Mouse (Mus musculus): ENCODE measurements around the gene Gm21988.

Gm21988 gene

DNA sequence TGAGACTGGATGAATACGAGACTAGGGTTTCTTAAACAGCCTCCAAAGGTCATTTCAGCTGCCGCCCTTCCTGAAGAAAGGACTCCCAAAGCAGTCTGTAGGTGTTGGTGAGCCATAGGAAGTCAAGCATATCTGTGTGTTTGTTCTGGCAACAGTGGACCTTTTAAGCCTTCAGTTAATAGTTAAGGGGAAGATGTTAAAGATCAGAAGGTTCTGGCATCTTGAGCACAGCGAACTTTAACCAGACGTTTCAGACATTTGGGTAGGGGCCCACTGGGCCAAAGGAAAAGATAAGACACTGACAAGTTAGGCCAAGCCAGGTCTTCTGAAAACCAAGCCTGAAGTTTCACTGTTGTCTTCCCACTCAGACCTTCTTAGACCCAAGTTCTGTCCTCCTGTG, 21.6 kb downstream of the Gm21988 start:
- no peak for DNase-seq (ENCODE audit: low spot score in 2 of 2)

DNA sequence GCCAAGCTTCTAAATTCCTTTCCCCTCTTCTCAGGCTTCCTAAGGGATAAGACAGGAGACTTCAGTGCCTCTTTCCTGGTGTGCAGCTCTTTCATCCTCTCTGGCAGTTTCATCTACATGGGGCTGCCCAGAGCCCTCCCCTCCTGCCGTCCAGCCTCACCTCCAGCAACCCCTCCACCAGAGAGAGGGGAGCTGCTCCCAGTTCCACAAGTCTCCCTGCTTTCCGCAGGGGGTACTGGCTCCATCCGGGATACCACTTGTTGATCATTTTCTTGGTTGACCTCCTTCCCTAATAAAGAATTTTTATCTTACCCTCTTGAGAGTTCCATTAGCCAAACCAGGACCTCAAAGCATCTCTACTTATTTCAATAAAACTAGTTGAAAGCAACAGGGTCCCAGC, 23.5 kb downstream of the Gm21988 start:
- DNase-seq (ENCODE audit: low spot score in 2 of 2), result no peak

- DNase-seq (ENCODE audit: low spot score in 2 of 2), result no peak
Observed at GRCm38 (mm10) chr11:70215301-70215700, 24.3 kb downstream of the Gm21988 start.

GRCm38 (mm10) chr11:70214856-70215209, 24.8 kb downstream of the Gm21988 start:
- no peak for DNase-seq (ENCODE audit: low spot score in 2 of 2)

DNA sequence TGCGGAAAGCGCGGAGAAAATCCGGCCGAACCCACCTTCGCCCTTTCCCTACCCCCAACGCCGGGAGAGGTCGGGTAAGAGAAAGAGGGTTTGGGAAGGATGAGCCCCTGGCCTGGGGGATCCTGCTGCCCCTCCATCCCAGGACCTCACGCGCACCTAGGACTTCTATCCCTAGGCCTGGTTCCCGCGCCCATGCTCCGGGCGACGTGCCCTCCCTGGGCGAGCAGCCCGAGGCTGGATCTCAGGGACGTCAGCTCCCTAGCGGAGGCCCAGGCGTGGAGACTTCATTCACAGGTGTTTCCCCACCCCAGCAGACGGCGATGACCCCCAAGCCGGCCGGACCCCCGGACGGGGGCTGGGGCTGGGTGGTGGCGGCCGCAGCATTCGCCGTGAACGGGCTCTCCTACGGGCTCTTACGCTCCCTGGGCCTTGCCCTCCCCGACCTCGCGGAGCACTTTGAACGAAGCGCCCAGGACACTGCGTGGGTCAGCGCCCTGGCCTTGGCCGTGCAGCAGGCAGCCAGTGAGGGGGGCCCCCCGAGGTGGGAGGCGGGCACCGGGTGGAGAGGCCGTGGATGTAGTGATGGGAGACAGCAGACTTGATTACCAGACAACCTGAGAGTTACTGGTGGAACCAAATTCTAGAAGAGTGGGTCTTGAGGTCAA, 25.3 kb downstream of the Gm21988 start:
- no peak for DNase-seq (ENCODE audit: low spot score in 2 of 2)

DNA sequence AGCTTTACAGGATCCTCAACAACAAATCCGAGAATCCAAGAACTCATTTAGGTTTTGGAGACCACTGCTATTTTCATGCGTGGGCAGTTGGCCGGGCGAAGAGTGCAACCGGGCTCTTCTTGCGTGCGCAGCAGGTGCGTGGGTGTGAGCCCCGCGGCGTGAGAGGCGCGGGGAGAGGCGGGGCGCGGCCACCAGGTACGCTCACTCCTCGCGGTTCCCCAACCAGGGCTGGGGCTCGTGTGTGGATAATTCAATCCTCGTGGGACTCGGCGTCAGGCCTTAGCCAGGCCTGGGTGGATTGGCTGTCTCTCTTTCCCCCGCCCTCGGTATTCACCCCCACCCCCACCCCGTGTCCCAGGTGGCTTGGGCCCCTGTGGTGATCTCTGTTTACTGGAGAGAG, 25.9 kb downstream of the Gm21988 start:
- DNase-seq (ENCODE audit: low spot score in 2 of 2), result no peak

GRCm38 (mm10) chr11:70212896-70213295, 26.7 kb downstream of the Gm21988 start:
- DNase-seq (ENCODE audit: low spot score in 2 of 2), result peak in 1 of 2 experiments; percentile 69

GRCm38 (mm10) chr11:70212423-70212822, 27.2 kb downstream of the Gm21988 start, which contains the start of gene Slc16a11:
Gene Slc16a11, plus strand, starts transcription at chr11:70212752.
- DNase-seq (ENCODE audit: low spot score in 2 of 2), result no peak

DNA sequence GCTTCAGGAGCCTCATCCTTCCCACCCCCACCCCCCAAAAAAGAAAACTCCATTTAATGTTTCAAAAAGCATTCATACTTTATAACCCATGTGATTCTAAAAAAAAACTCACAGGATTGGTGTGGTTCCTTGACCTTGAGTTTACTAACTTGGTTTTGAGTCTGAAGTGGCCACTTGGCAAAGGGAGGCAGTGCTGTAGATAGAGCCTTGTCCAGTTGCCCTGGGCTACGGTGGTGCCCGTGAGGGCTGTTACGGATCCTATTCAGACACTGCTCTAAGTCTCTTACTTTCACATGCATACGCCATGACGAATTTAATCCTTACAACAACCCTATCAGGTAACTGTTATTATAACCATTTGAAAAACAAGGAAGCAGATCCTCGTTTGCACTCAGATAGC, 27.7 kb downstream of the Gm21988 start:
- DNase-seq (ENCODE audit: low spot score in 2 of 2), result peak in 1 of 2 experiments; percentile 15

DNA sequence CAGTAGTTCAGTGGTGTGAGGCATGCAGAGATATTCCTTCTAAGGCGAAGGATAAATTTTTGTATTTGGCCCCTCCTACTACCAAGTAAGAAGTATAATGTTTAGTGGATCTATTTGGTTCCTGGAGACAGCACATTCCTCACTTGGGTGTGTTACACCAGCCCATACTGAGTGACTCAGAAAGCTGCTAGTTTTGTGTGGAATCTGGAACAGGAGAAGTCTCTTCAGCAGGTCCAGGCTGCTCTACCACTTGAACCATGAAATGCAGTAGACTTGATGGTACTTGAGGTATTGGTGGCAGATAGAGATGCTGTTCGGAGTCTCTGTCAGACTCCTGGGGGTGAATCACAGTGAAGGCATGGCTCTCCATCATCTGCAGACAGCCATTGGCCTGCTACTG, 28.9 kb downstream of the Gm21988 start:
- no peak for DNase-seq (ENCODE audit: low spot score in 2 of 2)

GRCm38 (mm10) chr11:70208778-70209388, 30.7 kb downstream of the Gm21988 start:
- DNase-seq (ENCODE audit: low spot score in 2 of 2), result no peak

DNA sequence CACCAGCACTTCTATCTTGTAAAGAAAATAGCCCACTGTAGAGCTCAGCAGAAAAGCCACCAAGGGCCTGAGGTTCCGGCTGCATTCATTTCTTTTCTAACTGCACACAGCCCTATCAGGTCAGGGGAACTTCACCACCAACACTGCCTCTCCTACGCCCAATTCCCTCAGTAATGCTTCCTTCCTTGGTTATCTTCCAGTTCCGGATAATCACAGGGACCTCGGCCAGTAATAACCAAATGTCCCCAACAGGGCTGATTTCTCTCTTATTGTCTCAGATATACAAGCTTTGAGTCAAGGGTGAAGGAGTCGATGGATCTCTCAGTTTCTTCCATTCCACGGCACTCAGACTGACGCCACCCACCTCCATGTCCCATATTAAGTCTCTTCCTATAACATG, 32.3 kb downstream of the Gm21988 start:
- no peak for DNase-seq (ENCODE audit: low spot score in 2 of 2)

DNA sequence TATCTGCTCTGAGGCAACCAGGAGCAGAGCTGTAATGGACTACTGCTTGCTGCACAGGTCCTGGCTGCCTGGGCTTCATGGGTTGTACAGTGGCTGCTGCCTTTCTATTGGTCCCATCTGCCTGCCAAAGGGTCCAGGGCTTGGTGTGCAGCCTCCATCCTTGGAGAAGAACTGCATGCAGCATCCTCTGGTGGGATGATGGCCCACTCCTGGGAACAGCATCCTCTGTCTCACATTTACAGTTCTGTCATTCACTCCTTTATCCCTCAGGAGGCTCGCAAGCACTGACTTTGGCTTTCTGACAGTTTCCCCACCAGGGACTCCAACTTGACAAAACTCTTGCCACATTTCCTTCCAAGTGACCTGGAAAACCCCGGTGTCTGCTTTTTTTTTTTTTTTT, 32.8 kb downstream of the Gm21988 start:
- no peak for DNase-seq (ENCODE audit: low spot score in 2 of 2)

DNA sequence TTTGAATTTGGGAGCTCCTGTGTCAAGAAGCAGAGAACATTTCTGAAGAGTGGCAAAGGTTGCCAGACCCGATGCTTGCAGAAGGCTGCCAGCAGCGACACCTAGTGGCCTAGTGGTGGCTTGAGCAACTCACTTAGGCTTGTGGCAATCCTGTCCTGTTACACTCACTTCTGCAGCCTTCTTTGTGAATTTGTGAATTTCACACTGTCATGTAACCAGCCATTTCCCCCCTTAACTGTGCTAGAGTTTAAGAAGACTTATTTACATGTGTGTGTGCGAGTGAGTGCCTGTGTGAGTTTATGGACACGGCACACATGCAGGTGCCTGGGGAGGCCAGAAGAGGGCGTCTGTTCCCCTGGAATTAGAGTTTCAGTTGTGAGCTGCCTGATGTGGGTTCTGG, 37.9 kb downstream of the Gm21988 start:
- DNase-seq (ENCODE audit: low spot score in 2 of 2), result peak; percentile 76 to 87

- DNase-seq (ENCODE audit: low spot score in 2 of 2), result no peak
Observed at GRCm38 (mm10) chr11:70200036-70200608, 39.5 kb downstream of the Gm21988 start.

GRCm38 (mm10) chr11:70199107-70199506, 40.5 kb downstream of the Gm21988 start:
- DNase-seq (ENCODE audit: low spot score in 2 of 2), result no peak

GRCm38 (mm10) chr11:70198332-70198731, 41.3 kb downstream of the Gm21988 start:
- DNase-seq (ENCODE audit: low spot score in 2 of 2), result no peak

DNA sequence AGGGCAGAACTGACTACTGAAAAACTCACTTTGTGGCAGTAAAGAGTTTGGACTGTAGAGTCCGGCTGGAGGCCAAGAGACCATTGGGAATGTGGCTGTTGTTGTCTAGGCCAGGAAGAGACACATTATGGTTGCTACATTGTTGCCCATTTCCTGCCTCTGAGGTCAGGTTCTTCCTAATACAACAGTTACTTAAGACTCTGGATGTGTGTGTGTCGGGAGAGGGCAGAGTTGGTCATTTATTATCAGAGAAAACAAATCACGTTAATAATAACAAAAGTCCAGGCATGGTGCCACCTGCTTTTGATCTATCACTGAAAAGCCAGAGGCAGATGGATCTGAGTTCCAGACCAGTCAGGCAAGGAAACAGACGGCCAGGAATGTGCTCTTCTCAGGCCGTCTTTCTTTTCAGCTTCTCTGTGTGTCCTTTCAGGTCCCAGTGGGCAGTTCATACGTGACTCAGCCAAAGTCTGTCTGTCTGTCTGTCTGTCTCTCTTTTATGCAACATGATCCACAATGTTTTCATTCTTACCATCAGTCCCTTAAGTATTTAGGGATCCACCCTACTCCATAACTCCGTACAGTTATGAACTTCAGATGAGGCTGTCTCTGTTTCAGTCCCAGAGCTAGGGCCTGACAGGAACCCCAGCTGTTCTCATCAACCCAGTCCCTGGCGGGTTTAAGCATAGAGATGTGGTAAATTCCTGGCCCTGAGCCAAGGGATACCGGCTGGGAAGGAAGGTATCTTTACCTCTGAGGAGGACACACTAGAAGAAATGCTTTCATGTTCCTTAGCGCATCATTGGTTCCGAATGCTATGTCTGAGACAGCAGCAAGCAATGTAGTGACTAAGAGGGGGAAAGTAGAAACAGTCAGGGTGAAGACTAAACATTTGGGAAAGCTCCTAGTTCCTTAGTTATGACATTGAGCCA, 46.0 kb downstream of the Gm21988 start:
- DNase-seq (ENCODE audit: low spot score in 2 of 2), result no peak

GRCm38 (mm10) chr11:70192157-70192556, 47.5 kb downstream of the Gm21988 start:
- no peak for DNase-seq (ENCODE audit: low spot score in 2 of 2)

DNA sequence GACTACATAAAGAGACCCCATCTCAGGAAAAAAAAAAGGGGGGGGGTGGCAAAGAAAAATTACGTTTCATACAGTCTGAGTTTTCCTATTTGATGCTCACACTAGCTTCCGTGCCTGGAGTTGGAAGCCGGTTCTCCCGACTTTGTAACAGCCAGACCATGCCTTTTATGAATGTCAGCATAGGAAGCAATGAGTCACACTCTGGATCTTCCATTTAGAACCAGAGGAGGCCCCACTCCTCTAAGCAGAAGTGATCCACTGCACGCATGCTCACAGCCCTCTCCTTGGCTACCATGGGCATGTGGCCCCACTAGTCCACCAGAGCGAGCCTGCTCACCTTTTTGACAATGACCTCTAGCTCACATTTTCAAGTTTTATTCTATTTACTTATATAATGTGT, 48.4 kb downstream of the Gm21988 start:
- no peak for DNase-seq (ENCODE audit: low spot score in 2 of 2)

DNA sequence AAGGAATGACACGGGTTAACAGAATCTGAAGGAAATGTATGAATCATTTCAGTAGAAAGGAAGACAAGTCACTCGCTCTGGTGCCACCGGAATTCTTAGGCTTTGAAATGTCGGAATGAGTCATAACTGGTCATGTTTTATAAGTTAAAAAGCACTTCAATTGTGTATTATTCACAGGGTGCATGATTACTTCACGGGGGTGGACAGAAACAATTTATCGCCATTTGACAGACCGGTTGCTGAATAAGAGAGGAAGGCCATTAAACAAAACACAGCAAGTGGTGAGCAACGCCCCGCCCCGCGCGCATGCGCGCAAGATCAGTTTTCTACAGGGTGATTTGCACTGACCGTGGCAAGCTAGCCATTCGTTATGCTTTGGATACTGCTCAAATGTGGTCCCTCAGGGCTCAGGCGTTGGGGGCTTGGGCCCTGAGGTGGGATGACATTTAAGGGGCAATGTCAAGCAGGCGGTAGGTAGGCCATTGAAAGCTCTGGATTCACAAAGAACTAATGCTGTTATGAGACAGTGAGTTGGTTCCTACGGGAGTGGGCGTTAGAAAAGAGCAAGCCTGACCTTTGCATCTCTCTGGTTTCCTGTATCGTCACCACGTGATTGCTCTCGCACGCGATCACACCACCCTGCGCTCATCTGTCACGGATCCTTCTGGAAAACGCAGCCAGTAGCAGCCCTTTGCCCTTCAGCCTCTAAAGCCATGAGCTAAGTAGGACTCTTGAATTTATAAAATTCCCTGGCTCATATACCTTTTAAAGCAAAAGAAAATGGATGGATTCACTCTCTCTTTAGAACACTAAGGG, 50.1 kb downstream of the Gm21988 start:
- no peak for DNase-seq (ENCODE audit: low spot score in 2 of 2)
